Mouse (Mus musculus): ENCODE results near the gene Ckb. TPM values are rescaled to one million over a fixed set of nuclear protein-coding genes. Genes with fewer than 3 reads are reported as not detected.
"Not testable (repeated sequence)": the region's sequence is repeated elsewhere in the genome, so short reads cannot be mapped to it uniquely, and the experiment has no call there.

The Ckb gene
- polyA plus RNA-seq, 1 experiment, result 2,258 TPM

DNA sequence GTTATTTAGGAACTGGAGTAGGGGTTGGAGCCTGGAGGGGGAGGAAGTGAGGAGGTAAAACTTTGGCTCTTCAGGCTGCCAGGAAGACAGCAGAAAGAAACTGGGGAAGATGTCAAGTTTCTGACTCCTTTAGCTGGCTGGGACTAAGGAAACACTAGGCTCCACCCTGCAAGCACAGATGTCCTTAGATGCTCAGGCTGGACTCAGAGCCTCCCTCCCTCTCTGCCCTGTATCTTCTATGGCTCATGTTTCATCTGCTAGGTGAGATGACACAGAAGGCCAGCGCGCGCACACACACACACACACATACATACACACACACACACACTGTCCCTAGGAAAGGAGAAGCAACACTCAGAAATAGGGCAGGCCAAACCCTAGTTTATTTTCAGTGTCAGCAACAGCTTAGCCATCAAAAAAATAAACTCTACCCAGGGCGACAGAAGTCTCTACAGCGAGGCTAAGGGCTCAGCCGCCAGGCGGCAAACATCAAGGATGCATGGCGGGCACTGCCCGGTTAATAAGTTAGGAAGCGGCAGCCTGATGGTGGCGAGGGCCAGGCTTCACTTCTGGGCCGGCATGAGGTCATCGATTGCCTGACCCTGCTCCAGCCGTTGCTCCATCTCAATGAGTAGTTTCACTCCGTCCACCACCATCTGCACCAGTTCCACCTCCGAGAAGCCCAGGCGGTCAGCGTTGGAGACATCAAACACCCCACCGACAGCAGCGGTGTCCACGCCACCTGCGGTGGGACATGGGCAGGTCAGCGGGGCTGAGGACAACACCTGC is 2.9 kb downstream of the Ckb start:
- DNase-seq (ENCODE audit: low spot score), result no peak

DNA sequence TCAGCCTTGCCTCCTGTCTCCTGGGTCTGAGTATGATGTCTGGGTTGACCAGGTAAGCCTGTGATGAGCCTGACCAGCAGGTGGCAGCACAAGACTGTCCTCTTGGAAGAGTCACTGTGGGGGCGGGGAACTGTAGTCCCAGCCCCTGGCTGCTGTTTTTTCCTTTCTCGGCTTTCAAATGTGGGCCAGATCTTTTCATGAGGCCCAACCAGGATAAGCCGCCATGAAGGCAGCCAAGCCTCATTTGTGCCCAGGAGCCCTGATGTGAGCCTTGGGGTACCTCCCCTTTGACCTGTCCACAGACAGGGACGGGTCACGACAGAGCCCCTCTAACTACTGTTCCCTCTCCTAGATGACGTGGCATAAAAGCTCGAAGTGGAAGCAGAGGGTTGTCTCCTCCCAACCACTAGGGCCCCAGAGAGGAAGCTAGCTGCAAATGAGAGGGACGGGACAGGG is 3.7 kb downstream of the Ckb start:
- peak; percentile 90 for DNase-seq (ENCODE audit: low spot score)

GRCm38 (mm10) chr12:111667421-111667820 is 4.7 kb downstream of the Ckb start:
- DNase-seq (ENCODE audit: low spot score), result no peak

DNA sequence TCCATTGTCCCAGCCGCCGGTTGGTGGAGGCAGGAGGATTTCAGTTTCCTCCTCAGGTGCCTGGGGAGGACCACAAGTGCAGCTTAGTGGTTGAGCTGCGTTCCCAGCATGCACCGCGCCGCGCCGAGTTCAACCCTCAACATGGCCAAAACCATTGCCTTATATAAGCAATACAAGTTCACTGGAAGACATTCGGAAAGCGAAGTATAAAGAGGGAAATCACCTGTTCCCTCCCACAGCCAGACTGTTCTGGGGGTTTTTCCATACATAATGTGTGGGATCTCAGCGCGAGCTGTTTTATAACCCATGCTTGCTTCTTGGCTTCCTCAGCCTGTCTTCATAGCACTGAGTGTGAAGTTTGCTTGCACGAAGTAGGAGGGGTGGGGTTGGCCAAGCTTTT is 5.8 kb downstream of the Ckb start:
- no peak for DNase-seq (ENCODE audit: low spot score)

DNA sequence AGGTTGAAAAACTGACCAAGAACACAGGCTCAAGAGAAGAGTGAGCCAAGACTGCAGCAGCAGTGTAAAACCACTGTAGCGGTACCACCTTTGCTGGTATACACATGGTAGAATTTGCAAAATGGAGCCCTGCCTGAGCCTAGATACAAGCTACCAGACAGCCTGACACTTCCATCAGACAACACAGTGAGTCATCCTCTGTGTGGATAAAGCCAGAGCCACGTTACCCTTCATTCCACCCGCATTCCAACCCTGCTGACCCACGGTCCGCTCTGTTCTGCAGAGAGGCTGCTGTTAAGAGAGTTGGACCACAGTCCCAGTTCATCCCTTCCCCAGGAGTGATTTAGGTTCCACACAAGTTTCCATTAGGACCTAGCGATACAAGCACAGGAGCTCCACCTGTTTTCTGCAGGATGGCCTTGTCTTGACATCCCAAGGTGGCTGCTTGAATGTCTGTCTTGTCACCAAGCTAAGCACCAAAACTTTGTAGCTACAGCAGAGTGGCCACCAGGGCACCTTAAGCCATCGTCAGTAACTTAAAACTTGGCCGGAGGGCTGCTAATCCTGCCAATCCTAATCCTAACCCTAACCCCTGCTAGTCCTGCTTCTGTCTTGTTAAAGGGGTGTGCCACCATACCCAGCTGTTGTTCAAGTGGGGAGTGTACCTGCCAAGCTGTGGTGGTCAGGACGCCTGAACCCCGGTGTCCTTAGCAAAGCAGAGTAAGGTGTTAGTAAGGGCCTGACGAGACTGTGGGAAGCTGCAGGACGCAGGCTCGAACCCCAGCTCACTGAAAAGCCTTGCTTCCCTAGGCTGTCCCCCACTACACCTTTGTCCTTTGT is 6.9 kb downstream of the Ckb start:
- no peak for DNase-seq (ENCODE audit: low spot score)

GRCm38 (mm10) chr12:111664144-111664634 is 7.9 kb downstream of the Ckb start:
- no peak for DNase-seq (ENCODE audit: low spot score)

GRCm38 (mm10) chr12:111663228-111664143 is 8.7 kb downstream of the Ckb start:
- no peak for DNase-seq (ENCODE audit: low spot score)

DNA sequence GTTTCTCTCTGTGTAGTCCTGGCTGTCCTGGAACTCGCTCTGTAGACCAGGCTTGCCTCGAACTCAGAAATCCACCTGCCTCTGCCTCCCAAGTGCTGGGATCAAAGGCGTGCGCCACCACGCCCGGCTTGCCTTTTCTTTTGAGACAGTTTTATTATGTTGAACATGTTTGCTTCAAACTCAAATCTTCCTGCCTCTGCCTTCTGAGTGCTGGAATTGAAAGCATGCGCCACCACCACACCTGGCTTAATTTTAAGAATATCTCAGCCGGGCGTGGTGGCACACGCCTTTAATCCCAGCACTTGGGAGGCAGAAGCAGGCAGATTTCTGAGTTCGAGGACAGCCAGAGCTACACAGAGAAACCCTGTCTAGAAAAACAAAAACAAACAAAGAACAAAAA is 10.6 kb downstream of the Ckb start:
- not testable (repeated sequence) for DNase-seq (ENCODE audit: low spot score)

DNA sequence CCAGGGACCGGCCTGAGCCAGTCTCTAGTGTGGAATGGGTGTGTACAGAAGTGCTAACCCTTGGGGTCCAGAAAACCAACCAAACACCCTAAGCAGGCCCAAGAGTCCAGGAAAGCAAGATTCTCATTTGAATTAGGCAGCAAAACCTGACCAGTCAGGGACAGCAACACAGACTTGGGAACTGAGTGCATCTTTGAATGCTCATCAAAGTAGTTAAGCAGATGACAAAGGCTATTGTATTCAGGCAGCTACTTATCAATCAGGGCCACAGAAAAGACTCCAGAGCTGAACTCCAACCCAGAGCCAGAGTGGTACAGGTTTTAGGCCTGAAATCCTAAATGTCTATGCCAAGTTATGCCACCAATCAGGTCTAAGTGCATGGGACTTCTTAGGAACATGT is 11.5 kb downstream of the Ckb start:
- no peak for DNase-seq (ENCODE audit: low spot score)

DNA sequence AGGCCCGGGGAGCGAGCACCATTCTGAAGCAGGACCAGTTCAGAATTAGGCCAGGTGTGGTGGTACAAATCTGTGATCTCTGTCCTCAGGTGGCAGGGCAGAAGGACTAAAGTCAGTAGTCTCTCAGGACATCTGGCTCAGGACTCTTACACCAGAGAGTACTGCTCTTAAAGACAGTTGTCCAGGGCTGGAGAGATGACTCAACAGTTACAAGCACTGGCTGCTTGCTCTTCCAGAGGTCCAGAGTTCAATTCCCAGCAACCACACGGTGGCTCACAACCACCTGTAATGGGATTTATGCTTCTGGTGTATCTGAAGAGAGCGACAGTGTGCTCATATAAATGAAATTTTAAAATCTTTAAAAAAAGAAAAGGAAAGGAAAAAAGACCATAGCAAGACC is 12.8 kb downstream of the Ckb start:
- no peak for DNase-seq (ENCODE audit: low spot score)

- no peak for DNase-seq (ENCODE audit: low spot score)
Measured at GRCm38 (mm10) chr12:111655695-111656094, 16.4 kb downstream of the Ckb start.

- no peak for DNase-seq (ENCODE audit: low spot score)
Measured at GRCm38 (mm10) chr12:111653434-111653833, 18.7 kb downstream of the Ckb start.

DNA sequence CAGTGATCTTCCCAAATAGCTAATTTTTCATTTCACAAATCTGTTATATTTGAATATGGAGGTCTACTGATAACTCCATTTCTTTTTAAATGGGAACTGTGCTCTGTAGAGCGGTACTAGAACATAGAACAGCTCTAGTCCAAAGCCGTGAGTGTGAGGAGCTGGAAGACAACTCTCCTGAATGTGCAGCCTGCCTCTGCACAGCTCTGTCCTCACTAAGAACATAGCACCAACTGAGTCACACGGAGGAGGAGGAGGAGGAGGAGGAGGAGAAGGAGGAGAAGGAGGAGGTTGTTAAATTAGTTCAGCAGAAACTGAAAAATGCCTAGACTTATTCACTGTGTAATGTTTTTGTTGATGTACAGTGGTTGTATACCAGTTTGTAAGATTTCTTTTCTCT is 19.2 kb downstream of the Ckb start:
- DNase-seq (ENCODE audit: low spot score), result no peak

DNA sequence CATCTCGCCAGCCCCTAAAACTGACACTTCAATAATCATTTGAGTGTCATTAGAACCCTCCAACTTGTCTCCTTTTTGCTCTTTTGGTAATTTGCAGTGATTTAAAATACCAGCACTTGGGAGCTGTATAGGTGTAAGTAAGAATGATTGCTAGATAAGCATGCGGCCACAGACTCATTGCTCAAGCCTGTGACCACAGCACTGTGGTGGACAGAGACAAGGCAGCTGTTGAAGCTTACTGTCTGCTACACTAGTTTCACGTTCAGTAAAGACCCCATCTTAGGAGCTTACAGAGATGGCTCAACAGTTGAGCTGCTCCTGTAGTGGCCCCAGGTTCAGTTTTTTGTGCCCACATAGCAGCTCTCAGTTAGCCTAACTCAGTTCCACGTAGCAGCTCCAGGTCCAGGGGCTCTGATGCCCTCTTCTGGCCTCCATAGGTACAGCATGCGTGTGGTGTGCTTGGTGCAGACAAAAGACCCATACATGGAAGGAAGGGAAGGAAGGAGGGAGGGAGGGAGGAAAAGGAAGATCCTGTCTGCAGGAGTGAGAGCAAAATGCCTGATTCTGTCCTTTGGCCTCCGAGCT is 24.0 kb downstream of the Ckb start:
- DNase-seq (ENCODE audit: low spot score), result no peak

Other genes starting within 250 kb of the Ckb start
- gene Tnfaip2, start 229.9 kb downstream of the Ckb start, polyA plus RNA-seq (2012; rRNA removed), result 106 and 156 TPM in 2 replicates
- gene Gm266, start 186.5 kb downstream of the Ckb start, polyA plus RNA-seq (2012; rRNA removed), result 5.9 and 6.7 TPM in 2 replicates
- 139 and 141 TPM in 2 replicates for gene Eif5, start 134.3 kb downstream of the Ckb start, polyA plus RNA-seq (2012; rRNA removed)
- gene Mark3, start 97.8 kb downstream of the Ckb start, polyA plus RNA-seq (2012; rRNA removed), result 56.1 and 59.8 TPM in 2 replicates
- 17.1 and 25.1 TPM in 2 replicates for gene Trmt61a, start 5.8 kb upstream of the Ckb start, polyA plus RNA-seq (2012; rRNA removed)
- 30.4 and 32.8 TPM in 2 replicates for gene Bag5, start 40.9 kb upstream of the Ckb start, polyA plus RNA-seq (2012; rRNA removed)
- gene Apopt1, start 40.9 kb upstream of the Ckb start, polyA plus RNA-seq (2012; rRNA removed), result 47.1 and 50.6 TPM in 2 replicates
- 96.5 and 122 TPM in 2 replicates for gene Klc1, start 86.5 kb upstream of the Ckb start, polyA plus RNA-seq (2012; rRNA removed)
- 3.3 and 3.5 TPM in 2 replicates for gene Xrcc3, start 141.5 kb upstream of the Ckb start, polyA plus RNA-seq (2012; rRNA removed)
- 77.0 and 87.5 TPM in 2 replicates for gene Zfyve21, start 141.8 kb upstream of the Ckb start, polyA plus RNA-seq (2012; rRNA removed)
- 16.6 and 24.9 TPM in 2 replicates for gene Ppp1r13b, start 235.8 kb upstream of the Ckb start, polyA plus RNA-seq (2012; rRNA removed)